Mouse (Mus musculus) gastrocnemius, adult 2 months (tissue): ENCODE measurements around the gene Zeb2. TPM values are rescaled to one million over a fixed set of nuclear protein-coding genes. Genes with fewer than 3 reads are reported as not detected.

Experiments used
- DNase-seq: peaks from one replicate; pipeline ENCODE4 v3.0.0; 2022
- H3K27ac ChIP-seq: fragments of 200-600 bp; 2 replicates; pipeline ENCODE4 v1.8.1; 2022; ENCODE audit warnings: mild to moderate bottlenecking
- H3K4me3 ChIP-seq: fragments of 200-600 bp; 2 replicates; pipeline ENCODE4 v1.8.1; 2022; ENCODE audit warnings: mild to moderate bottlenecking, moderate library complexity
- CTCF ChIP-seq: fragments of 200-600 bp; IDR thresholded peaks from 2 replicates; pipeline ENCODE4 v1.8.1; 2022; ENCODE audit warnings: antibody characterized with exemption, mild to moderate bottlenecking, moderate library complexity
- intact Hi-C: fragments of 180-260 bp; cut with DNase I; formaldehyde crosslinking; loops from one replicate; pipeline ENCODE4 v1.15.1; 2025
- total RNA-seq, 2 experiments: library from RNA; stranded (reverse); gene quantifications; 2 replicates each; pipeline ENCODE4 v1.2.3; 2021

Zeb2 gene
- total RNA-seq, 2 experiments from 2014 or later: 31.3 to 41.6 TPM

DNA sequence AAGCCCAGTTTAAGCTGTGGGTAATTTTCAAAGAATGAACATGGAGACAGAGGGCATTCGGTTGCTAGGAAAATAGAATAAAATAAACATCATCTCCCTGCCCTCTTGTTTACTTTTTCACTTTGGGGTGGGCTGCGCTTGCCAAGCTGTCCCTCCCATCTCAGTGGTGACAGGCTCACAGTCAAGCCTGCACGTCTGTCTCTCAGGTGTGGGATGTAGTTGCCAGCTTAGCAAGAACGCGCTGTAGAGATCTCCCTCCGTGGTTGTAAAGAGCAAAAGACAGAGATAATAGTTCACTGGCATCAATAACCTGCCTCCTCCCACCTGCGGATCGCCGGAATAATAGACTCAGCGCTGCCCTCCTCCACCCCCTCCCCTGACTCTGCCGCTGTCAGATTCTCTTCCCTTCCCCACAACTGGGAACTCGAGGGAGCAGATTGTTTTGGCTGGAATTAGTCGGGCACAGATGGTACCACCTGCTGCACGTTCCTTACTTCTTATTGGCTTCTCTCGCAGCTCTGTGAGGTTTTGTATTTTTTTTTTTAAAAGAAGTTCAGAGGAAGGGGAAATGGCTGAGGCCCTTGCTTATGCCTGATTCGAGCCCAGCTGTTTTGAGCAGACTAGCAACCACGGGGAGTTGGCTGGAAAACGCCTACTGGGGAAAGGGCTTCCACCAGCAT, 138.0 kb downstream of the Zeb2 start:
- TF ChIP-seq CTCF: no peak
- Histone ChIP-seq H3K4me3 (peak overlapping the region; percentile 63), H3K27ac (no peak overlapping the region)
- intact Hi-C loops: no loop called here
- DNase-seq: no peak

DNA sequence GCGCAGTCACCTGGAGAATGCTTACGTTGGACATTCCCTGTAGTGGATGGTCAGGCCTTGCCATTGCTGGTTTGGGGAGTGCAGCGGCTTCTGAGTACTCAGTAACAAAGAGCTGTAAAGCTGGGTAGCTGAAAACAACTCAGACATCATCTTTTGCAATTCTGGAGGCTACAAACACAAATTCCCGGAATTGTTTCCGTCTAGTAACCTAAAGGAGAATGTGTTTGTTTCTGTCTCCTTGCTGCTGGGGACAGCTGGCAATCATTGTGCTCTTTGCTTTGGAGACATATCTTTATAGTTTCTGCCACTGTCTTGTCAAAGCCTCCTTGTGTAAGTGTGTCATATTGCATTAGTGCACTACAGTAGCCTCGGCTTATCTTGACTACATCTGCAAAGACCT, 139.2 kb downstream of the Zeb2 start:
- DNase-seq: no peak
- TF ChIP-seq CTCF: no peak
- intact Hi-C loops: no loop called here
- H3K27ac ChIP-seq: no peak overlapping the region
- H3K4me3 ChIP-seq: no peak overlapping the region

DNA sequence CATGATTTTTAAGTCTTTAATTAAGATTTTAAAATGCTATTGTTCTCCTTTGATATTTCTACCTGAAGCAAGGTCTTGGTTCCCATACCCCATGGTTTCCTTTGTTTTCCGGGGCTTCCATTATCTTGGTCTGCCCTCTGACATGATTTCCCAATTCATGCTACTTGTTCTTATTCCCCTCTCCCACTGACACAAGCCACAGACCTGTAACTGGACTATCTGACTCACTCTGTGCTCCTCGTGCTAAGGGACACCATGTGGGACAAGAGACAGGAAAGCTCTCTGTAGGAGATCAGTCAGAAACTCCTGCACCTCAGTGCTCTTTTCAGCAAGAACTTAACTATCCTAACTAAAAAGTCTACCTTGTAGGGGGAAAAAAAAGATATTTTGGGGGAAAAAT, 139.6 kb downstream of the Zeb2 start:
- H3K4me3 ChIP-seq: no peak overlapping the region
- intact Hi-C loops: no loop called here
- H3K27ac ChIP-seq: no peak overlapping the region
- DNase-seq: no peak
- no peak for TF ChIP-seq CTCF

DNA sequence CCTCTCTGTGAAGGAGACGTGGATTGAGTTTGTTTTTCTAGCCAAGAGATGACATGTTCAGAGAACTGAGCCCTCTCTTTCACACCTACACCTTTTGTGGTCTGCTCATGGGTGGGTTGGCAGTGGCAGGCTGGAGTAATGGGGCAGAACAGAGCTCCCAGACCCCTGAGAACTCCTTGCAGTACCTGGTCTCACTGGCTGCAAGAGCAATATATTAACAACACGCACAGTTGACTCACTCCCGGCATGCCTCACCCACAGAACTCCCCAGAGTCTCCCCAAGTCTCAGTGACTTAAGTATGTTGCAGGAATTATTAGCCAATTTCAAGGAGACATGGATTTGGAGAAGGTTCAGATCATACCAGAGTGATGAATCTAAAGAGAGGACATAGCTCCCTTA, 140.1 kb downstream of the Zeb2 start:
- intact Hi-C loops: no loop called here
- DNase-seq: peak; percentile 22
- no peak overlapping the region for H3K4me3 ChIP-seq
- no peak for TF ChIP-seq CTCF
- H3K27ac ChIP-seq: peak overlapping the region; percentile 57

DNA sequence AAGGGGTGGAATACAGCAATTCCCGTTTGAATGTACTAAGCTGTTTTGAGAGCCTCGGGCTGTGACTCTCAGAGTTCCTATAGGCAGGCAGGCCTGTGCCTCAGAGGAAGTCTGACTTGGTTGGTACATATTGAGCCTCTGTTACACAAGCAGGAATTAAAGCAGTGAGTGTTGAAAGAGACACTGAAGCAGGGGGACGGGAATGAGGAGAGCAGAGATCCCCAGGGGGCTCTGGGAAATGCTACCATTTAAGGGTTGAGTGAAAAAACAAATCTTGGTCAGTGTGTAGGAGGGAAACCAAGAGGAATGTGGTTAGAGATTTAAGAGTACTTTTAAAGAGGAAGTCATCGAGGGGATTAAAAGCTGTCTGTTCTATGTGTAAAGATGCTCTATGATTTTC, 140.7 kb downstream of the Zeb2 start:
- TF ChIP-seq CTCF: no peak
- peak; percentile 28 for DNase-seq
- Histone ChIP-seq H3K27ac (no peak overlapping the region; the same call in 1 of the 2 replicates), H3K4me3 (no peak overlapping the region)
- intact Hi-C loops: no loop called here

DNA sequence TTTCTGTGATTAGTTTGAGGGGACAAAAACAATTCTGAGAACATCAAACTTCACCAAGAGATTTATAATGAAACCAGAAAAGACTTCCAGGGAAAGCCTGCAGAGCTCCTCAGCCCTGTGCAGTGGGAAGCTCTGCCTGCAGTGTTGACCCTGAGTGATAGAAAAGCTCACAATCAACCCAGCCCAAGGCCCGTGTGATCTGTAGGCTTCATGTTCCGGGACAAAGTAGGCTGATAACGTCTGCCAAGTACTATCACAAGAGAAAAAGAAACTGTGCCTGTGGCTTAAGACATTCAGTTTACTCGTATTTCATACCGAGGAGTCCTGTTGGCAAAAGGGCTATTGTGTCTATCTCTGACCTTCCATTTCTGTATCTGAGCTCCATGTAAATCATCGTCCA, 143.4 kb downstream of the Zeb2 start:
- intact Hi-C loops: no loop called here
- Histone ChIP-seq H3K27ac (no peak overlapping the region), H3K4me3 (no peak overlapping the region)
- DNase-seq: no peak
- TF ChIP-seq CTCF: no peak

DNA sequence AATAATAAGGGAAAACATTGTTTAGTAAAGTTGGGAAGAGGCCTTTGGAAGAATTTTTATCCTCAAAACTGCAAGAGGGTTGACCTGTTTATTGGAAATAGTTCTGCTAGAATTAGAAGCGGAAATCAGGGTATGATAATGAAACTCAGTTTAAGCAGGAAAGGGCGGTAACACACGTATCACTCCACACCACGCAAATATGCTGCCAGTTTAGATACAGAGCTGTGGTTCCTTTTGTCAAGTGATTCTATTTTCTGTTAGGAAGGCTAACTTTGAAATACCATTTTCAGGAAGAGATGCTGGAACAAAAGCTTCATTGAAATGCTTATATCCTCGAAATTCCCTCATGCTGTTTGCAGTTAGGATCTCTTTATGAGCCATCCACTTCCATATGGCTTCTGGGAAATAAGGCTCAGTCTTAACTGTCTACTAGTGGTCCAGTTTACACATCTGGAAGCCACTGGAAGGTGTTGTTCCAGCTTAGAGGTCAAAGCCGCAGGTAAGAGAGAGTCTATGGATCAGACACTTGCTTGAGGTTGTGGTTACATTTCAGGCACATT, 147.0 kb downstream of the Zeb2 start:
- no peak for DNase-seq
- H3K4me3 ChIP-seq: no peak overlapping the region
- intact Hi-C loops: no loop called here
- H3K27ac ChIP-seq: no peak overlapping the region
- no peak for TF ChIP-seq CTCF

DNA sequence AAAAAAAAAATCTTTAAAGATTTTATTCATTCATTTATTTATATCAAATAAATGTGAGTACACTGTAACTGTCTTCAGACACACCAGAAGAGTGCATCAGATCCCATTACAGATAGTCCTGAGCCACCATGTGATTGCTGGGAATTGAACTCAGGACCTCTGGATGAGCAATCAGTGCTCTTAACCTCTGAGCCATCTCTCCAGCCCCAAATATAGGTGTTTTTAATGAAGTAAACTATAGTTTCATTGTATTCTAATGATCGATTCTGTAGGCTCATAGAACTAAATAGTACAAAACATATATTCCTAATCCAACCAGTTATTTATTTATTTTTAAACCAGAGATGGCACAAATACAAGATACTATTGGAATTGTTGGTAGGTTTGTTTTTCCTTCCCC, 147.6 kb downstream of the Zeb2 start:
- intact Hi-C loops: no loop called here
- no peak overlapping the region for H3K4me3 ChIP-seq
- no peak overlapping the region for H3K27ac ChIP-seq
- no peak for TF ChIP-seq CTCF
- DNase-seq: no peak

DNA sequence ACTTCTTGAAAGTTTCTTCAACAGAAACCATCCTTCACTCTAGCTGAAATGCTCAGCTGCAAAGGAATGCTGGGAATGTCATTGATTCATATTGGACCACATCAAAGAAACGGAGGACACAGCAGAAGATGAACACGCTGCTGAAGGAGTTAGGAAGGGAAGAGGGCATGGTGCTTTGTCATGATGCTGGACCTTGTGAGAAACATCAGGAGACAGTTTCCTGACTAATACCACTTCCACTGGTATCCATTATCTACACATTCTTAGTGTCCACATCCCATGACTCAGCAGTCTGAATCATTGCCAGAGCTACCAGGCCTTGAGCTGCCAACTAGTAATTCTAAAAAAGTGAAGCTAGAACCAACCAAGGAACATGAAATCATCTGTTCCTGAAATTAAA, 148.0 kb downstream of the Zeb2 start:
- Histone ChIP-seq H3K4me3 (no peak overlapping the region), H3K27ac (no peak overlapping the region)
- no peak for TF ChIP-seq CTCF
- intact Hi-C loops: no loop called here
- no peak for DNase-seq

DNA sequence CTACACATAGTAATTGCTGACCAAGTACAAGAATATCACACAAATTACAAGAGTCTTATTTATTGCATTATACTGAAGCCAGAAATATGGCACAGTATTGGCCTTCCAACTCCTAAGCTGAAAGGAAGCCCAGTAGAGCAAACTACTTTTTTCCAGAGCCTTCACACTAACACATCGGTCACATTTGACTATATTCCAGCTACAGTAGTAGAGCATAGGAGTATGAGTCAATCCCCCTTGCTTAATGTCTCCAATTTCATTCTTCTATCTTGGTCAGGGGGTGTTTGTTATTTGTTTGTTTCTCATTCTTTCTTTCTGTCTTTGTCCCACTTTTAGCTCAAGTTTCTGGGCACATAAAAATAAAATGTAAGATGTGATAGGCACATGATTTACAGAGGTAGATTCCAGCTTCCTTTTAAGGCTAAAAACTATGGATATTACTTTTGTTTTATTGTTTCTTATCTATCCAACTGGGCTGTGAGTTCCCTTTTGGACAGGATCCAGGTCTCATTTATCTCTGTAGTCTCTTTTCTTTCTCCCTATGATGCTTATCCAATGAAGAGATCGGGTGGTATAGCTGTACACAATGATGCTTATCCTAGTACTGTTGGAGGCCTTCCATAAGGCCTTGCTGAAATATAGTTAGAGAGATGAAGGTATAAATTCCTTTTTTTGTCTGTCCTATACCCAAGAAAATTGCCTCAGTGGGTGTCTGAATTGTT, 151.2 kb downstream of the Zeb2 start:
- Histone ChIP-seq H3K27ac (no peak overlapping the region), H3K4me3 (no peak overlapping the region)
- TF ChIP-seq CTCF: no peak
- intact Hi-C loops: no loop called here
- no peak for DNase-seq

DNA sequence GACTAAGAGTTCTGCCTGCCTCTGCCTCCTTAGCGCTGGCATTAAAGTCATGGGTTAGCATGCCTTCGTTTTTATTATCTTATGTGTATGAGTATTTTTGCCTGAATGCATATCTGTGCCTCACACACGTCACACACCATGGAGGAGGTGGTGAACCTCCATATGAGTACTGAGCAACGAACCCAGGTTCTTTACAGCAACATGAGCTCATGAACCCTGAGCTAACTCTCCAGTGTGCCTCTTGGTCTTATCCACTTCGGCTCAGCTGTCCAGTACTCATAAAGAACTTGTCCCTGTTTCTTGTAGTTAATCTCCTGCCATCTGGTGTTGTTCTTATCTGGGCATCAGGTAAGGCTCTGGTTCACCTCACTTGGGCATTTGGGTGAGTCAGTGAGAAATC, 154.6 kb downstream of the Zeb2 start:
- no peak for DNase-seq
- intact Hi-C loops: no loop called here
- no peak for TF ChIP-seq CTCF
- Histone ChIP-seq H3K4me3 (no peak overlapping the region), H3K27ac (no peak overlapping the region)

DNA sequence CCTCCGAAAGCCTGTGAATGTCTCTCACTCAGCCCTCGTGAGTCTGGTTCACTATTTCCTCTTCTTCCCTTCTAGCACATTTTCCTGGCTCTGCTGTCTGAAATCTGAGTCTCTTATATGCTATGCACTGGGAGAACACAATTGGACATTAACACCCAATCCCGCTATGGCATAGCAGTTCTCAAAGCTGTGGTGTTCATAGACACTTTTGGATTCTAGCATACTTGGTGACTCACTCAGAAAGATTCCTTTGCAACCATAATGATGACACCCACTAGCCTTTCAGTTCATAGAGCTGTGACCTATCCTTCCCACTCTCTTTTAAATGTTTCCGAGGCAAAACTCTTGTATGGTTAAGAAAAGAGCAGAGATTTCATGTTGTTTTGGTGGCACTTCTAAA, 156.0 kb downstream of the Zeb2 start:
- Histone ChIP-seq H3K4me3 (no peak overlapping the region), H3K27ac (peak overlapping the region; percentile 41; the same call in 1 of the 2 replicates)
- intact Hi-C loops: no loop called here
- no peak for DNase-seq
- no peak for TF ChIP-seq CTCF

DNA sequence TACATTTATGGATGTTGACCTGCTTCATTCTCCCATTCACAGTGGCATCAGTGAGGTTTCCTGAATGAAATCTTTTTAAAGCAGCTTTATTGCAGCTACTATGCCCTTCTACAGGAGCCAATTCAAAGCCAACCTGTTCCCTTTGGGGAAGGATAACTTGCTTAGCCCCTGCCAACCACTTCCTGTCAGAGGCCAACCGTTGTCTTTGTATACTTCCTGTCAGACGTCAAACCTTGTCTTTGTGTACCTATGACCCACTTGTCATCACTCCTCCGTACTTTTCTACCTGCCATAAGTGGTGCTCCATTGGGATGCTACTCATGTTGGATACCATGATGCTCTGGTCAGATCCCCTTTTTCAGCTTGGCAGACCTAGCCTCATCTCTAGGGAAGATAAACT, 156.6 kb downstream of the Zeb2 start:
- H3K27ac ChIP-seq: no peak overlapping the region
- DNase-seq: no peak
- intact Hi-C loops: no loop called here
- TF ChIP-seq CTCF: no peak
- no peak overlapping the region for H3K4me3 ChIP-seq
